Mouse (Mus musculus) forebrain, embryonic 15.5 days (tissue): Measurements from ENCODE around the gene Spint4. TPM values are rescaled to one million over a fixed set of nuclear protein-coding genes. Genes with fewer than 3 reads are reported as not detected.
A peak's percentile ranks its signal among the peaks of the same experiment; 100 is the strongest.

Source experiments
- ATAC-seq: fragments of 200-750 bp; cut with Nextera tagmentation; replicated peaks from 2 replicates; pipeline ENCODE4 v1.8.0; 2017; ENCODE audit warnings: mild to moderate bottlenecking, moderate TSS enrichment, moderate library complexity
- H3K27ac ChIP-seq: fragments of 300-500 bp; sonication (generic); replicated peaks from 2 replicates; pipeline ENCODE4 v1.5.1; 2015; ENCODE audit warnings: mild to moderate bottlenecking, inconsistent platforms
- H3K27me3 ChIP-seq: fragments of 300-500 bp; sonication (generic); 2 replicates; pipeline ENCODE4 v1.6.1; 2015; ENCODE audit warnings: inconsistent platforms
- H3K36me3 ChIP-seq: fragments of 300-500 bp; sonication (generic); 2 replicates; pipeline ENCODE4 v1.6.1; 2015; ENCODE audit warnings: mild to moderate bottlenecking, inconsistent platforms
- H3K4me1 ChIP-seq: fragments of 300-500 bp; sonication (generic); 2 replicates; pipeline ENCODE4 v1.6.1; 2015; ENCODE audit warnings: inconsistent platforms
- H3K4me2 ChIP-seq: fragments of 300-500 bp; sonication (generic); replicated peaks from 2 replicates; pipeline ENCODE4 v1.6.1; 2015; ENCODE audit warnings: mild to moderate bottlenecking, inconsistent platforms
- H3K4me3 ChIP-seq: fragments of 300-500 bp; sonication (generic); 2 replicates; pipeline ENCODE4 v1.5.1; 2015; ENCODE audit warnings: mild to moderate bottlenecking, inconsistent platforms
- H3K9ac ChIP-seq: fragments of 300-500 bp; sonication (generic); replicated peaks from 2 replicates; pipeline ENCODE4 v1.6.1; 2015; ENCODE audit warnings: mild to moderate bottlenecking, inconsistent platforms
- H3K9me3 ChIP-seq: fragments of 300-500 bp; sonication (generic); 2 replicates; pipeline ENCODE4 v1.6.1; 2016; ENCODE audit warnings: inconsistent platforms
- WGBS: fragments of 180-500 bp; shearing (Covaris S2); methylation state at CpG from one replicate; pipeline ENCODE4 v1.1.7; 2015; ENCODE audit warnings: mixed read lengths; 5-methylcytosine and 5-hydroxymethylcytosine counted together
- polyA plus RNA-seq: library from polyadenylated mRNA; unstranded; fragments of >200 nt; fragmentation: Nextera tagmentation; extraction: Ambion mirVana; gene quantifications from 2 replicates; pipeline ENCODE4 v1.2.1, GENCODE M21; 2015

The Spint4 gene
- not detected in 2 replicates for polyA plus RNA-seq

DNA sequence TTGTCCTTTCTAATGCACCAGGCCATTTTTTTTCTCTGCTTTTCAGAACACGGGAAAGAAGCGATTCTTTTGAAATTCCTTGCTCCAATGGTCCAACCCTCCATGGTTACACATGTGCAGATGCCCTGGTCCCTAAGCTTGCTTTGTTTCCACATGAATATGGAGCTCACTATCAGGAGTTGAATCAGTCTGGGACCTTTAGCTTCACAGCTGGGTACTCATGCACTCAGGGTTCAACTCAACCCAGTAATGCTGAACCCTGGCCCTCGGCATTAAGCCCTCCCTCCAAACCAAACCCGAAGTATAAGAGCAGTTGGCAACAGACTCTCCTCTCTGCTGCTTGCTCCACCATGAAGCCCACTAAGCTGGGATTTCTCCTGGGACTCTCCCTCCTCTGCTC lies at the start of gene Spint4:
Gene Spint4, plus strand, starts transcription at position 301 of the 400 bp plus-strand sequence.
- Histone ChIP-seq H3K27me3 (no peaks in the 10 kb centered on the region), H3K9me3 (no peaks in the 10 kb centered on the region), H3K4me1 (no peaks in the 10 kb centered on the region), H3K4me3 (no peak within 1 kb of the TSS), H3K27ac (no peak within 1 kb of the TSS), H3K9ac (no peak within 1 kb of the TSS), H3K4me2 (no peak within 1 kb of the TSS), H3K36me3 (no peaks in the 10 kb centered on the region)
- 76% methylated on average over 4 of the region's 4 CpGs for WGBS
- no peak for ATAC-seq

GRCm38 (mm10) chr2:164655858-164656257 lies 42.4 kb upstream of the Spint4 start, which contains the start of gene Wfdc10:
Wfdc10 (plus strand) TSS chr2:164656046.
- Histone ChIP-seq H3K4me2 (no peak within 1 kb of the TSS), H3K9me3 (no peaks in the 10 kb centered on the region), H3K27ac (no peak within 1 kb of the TSS), H3K9ac (no peak within 1 kb of the TSS), H3K4me1 (no peaks in the 10 kb centered on the region), H3K36me3 (no peaks in the 10 kb centered on the region), H3K4me3 (no peak within 1 kb of the TSS), H3K27me3 (no peaks in the 10 kb centered on the region)
- 20% methylated on average over 11 of the region's 11 CpGs for WGBS
- ATAC-seq: no peak

DNA sequence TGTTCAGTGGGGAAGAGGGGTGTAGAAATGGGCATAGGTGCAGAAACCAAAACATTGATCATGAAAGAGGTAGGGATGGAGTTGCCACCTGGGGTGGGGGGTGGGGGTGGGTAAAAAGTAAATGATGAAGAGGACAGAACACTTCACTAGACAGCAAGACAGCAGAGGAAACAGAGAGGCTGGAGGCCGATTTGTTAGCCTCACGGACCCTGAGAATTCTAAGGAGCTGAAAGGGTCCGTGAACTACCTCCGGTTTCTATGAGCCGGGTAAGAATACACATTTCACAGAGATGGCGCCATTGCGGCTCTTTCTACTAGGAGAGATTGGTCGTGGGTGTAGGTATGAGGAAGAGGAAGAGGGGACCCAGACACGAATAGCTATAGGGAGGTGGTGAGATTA lies 41.8 kb upstream of the Spint4 start, which contains the start of gene Wfdc9:
Gene Wfdc9, minus strand, starts transcription at position 101 of the 400 bp plus-strand sequence.
- 83% methylated on average over 9 of the region's 9 CpGs for WGBS
- no peak within 1 kb of the TSS for H3K4me2 ChIP-seq
- no peak within 1 kb of the TSS for H3K27ac ChIP-seq
- no peaks in the 10 kb centered on the region for H3K4me1 ChIP-seq
- H3K9ac ChIP-seq: no peak within 1 kb of the TSS
- ATAC-seq: no peak
- H3K27me3 ChIP-seq: no peaks in the 10 kb centered on the region
- no peaks in the 10 kb centered on the region for H3K9me3 ChIP-seq
- H3K4me3 ChIP-seq: no peak within 1 kb of the TSS
- H3K36me3 ChIP-seq: no peaks in the 10 kb centered on the region

GRCm38 (mm10) chr2:164664851-164665250 lies 33.5 kb upstream of the Spint4 start:
- Histone ChIP-seq H3K9me3 (no peaks in the 10 kb centered on the region), H3K9ac (no peak overlapping the region), H3K4me2 (no peak overlapping the region), H3K36me3 (no peaks in the 10 kb centered on the region), H3K27me3 (no peaks in the 10 kb centered on the region), H3K4me3 (no peak overlapping the region), H3K4me1 (no peaks in the 10 kb centered on the region), H3K27ac (no peak overlapping the region)
- ATAC-seq: no peak
- WGBS: 90% methylated on average over 7 of the region's 7 CpGs

- no peaks in the 10 kb centered on the region for H3K4me1 ChIP-seq
- H3K27ac ChIP-seq: no peak overlapping the region
- no peak for ATAC-seq
- H3K9me3 ChIP-seq: no peaks in the 10 kb centered on the region
- H3K4me3 ChIP-seq: no peak overlapping the region
- no peak overlapping the region for H3K4me2 ChIP-seq
- H3K36me3 ChIP-seq: no peaks in the 10 kb centered on the region
- WGBS: 81% methylated on average over 5 of the region's 5 CpGs
- H3K27me3 ChIP-seq: no peaks in the 10 kb centered on the region
- no peak overlapping the region for H3K9ac ChIP-seq
These were observed 28.0 kb upstream of the Spint4 start for GRCm38 (mm10) chr2:164670261-164670660.

DNA sequence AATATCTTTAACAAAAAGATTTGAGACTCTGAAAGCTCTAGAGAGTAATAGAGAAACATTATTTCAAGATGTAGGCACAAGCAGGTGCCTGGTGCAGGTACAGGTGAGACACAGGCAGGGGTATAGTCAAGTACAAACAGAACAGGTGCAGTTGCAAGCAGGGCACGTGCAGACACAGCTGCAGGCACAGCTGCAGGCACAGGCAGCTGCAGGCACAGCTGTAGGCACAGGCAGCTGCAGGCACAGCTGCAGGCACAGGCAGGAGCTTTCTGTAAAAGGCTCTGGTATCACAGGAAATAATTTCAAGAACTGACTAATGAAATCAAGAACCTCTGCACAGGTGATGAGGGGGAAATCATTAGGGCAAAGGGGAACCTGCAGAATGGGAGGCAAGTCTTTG lies 27.4 kb upstream of the Spint4 start:
- no peaks in the 10 kb centered on the region for H3K36me3 ChIP-seq
- no peaks in the 10 kb centered on the region for H3K27me3 ChIP-seq
- no peak for ATAC-seq
- H3K27ac ChIP-seq: no peak overlapping the region
- 22% methylated on average over 1 of the region's 1 CpGs for WGBS
- H3K4me3 ChIP-seq: no peak overlapping the region
- no peak overlapping the region for H3K4me2 ChIP-seq
- H3K4me1 ChIP-seq: no peaks in the 10 kb centered on the region
- no peak overlapping the region for H3K9ac ChIP-seq
- H3K9me3 ChIP-seq: no peaks in the 10 kb centered on the region

- Histone ChIP-seq H3K27me3 (no peaks in the 10 kb centered on the region), H3K36me3 (no peaks in the 10 kb centered on the region), H3K4me3 (no peak within 1 kb of the TSS), H3K4me1 (peaks cover 4% of the 10 kb centered on the region; the same call in 1 of the 2 replicates), H3K9ac (no peak within 1 kb of the TSS), H3K9me3 (no peaks in the 10 kb centered on the region), H3K4me2 (no peak within 1 kb of the TSS), H3K27ac (no peak within 1 kb of the TSS)
- WGBS: 81% methylated on average over 7 of the region's 7 CpGs
- no peak for ATAC-seq
These were observed 24.3 kb upstream of the Spint4 start, which contains the start of gene Wfdc11 for GRCm38 (mm10) chr2:164673987-164674386. Wfdc11 (minus strand) TSS chr2:164674087.

- Histone ChIP-seq H3K4me1 (peaks cover 7% of the 10 kb centered on the region; the same call in 1 of the 2 replicates), H3K27ac (no peak overlapping the region), H3K9me3 (no peaks in the 10 kb centered on the region), H3K4me2 (no peak overlapping the region), H3K27me3 (no peaks in the 10 kb centered on the region), H3K4me3 (no peak overlapping the region), H3K9ac (no peak overlapping the region), H3K36me3 (no peaks in the 10 kb centered on the region)
- no peak for ATAC-seq
- WGBS: 80% methylated on average over 7 of the region's 7 CpGs
These were observed 22.2 kb upstream of the Spint4 start for GRCm38 (mm10) chr2:164676103-164676502.

- H3K4me3 ChIP-seq: no peak overlapping the region
- H3K4me2 ChIP-seq: no peak overlapping the region
- ATAC-seq: no peak
- H3K4me1 ChIP-seq: peaks cover 7% of the 10 kb centered on the region; the same call in 1 of the 2 replicates
- no peak overlapping the region for H3K27ac ChIP-seq
- WGBS: 87% methylated on average over 16 of the region's 16 CpGs
- no peaks in the 10 kb centered on the region for H3K9me3 ChIP-seq
- H3K27me3 ChIP-seq: no peaks in the 10 kb centered on the region
- H3K9ac ChIP-seq: no peak overlapping the region
- no peaks in the 10 kb centered on the region for H3K36me3 ChIP-seq
These were observed 21.2 kb upstream of the Spint4 start for GRCm38 (mm10) chr2:164676916-164677685.

DNA sequence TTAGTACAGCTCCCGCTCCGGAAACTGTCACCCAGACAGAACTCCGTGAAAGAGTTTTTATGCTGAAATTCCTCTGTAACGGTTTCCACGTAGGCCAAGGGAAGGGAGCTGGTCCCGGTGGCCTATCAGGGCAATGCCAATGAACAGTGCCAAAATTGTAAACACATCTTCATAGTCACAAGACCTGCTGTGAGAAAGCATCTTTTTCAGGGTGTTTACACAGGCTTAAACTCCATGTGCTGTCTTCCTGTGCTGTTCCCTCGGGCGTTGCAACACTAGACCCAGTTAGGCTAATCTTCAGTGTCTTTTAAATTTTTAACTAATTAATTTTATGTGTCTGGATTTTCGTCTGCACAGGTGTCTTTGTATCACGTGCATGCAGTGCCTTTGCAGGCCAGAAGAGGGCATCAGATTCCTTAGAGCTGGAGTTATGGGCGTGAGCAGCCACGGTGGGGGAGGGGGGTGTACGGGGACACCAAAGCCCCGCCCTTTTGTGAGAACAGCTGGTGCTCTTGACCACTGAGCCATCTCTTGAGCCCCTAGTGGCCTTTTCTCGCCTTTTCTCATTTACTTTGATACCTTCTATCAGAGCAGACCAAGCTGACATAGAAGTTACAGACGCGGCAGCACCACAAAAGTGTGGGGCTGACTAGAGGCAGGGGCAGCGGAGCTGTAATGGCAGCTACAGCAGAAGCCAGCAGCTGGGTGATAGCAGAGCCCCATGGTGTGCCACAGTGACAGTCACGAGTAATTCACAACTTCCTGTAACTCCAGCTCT lies 19.3 kb upstream of the Spint4 start:
- no peaks in the 10 kb centered on the region for H3K27me3 ChIP-seq
- H3K27ac ChIP-seq: no peak overlapping the region
- H3K9me3 ChIP-seq: no peaks in the 10 kb centered on the region
- ATAC-seq: peak; percentile 64; the same call in 1 of the 2 replicates
- no peak overlapping the region for H3K9ac ChIP-seq
- H3K36me3 ChIP-seq: no peaks in the 10 kb centered on the region
- peak overlapping the region; percentile 43 for H3K4me2 ChIP-seq
- peaks cover 7% of the 10 kb centered on the region; the same call in 1 of the 2 replicates for H3K4me1 ChIP-seq
- WGBS: 24% methylated on average over 19 of the region's 19 CpGs
- peak overlapping the region; percentile 32 for H3K4me3 ChIP-seq

GRCm38 (mm10) chr2:164679906-164680305 lies 18.4 kb upstream of the Spint4 start:
- WGBS: 71% methylated on average over 3 of the region's 3 CpGs
- no peaks in the 10 kb centered on the region for H3K36me3 ChIP-seq
- no peak overlapping the region for H3K9ac ChIP-seq
- H3K9me3 ChIP-seq: no peaks in the 10 kb centered on the region
- H3K4me2 ChIP-seq: no peak overlapping the region
- no peaks in the 10 kb centered on the region for H3K27me3 ChIP-seq
- no peak for ATAC-seq
- no peak overlapping the region for H3K4me3 ChIP-seq
- H3K27ac ChIP-seq: no peak overlapping the region
- H3K4me1 ChIP-seq: peaks cover 7% of the 10 kb centered on the region; the same call in 1 of the 2 replicates

- no peak within 1 kb of the TSS for H3K4me2 ChIP-seq
- no peaks in the 10 kb centered on the region for H3K9me3 ChIP-seq
- no peaks in the 10 kb centered on the region for H3K27me3 ChIP-seq
- ATAC-seq: no peak
- H3K27ac ChIP-seq: no peak within 1 kb of the TSS
- no peaks in the 10 kb centered on the region for H3K4me1 ChIP-seq
- no peak within 1 kb of the TSS for H3K4me3 ChIP-seq
- H3K36me3 ChIP-seq: no peaks in the 10 kb centered on the region
- H3K9ac ChIP-seq: no peak within 1 kb of the TSS
- WGBS: 67% methylated on average over 3 of the region's 3 CpGs
These were observed 13.5 kb upstream of the Spint4 start, which contains the start of gene Wfdc13 for GRCm38 (mm10) chr2:164684807-164685206. Wfdc13 (plus strand) TSS chr2:164685107.
